ENCODE assay signal across 8 mouse cellular contexts in the genomic region with DNA sequence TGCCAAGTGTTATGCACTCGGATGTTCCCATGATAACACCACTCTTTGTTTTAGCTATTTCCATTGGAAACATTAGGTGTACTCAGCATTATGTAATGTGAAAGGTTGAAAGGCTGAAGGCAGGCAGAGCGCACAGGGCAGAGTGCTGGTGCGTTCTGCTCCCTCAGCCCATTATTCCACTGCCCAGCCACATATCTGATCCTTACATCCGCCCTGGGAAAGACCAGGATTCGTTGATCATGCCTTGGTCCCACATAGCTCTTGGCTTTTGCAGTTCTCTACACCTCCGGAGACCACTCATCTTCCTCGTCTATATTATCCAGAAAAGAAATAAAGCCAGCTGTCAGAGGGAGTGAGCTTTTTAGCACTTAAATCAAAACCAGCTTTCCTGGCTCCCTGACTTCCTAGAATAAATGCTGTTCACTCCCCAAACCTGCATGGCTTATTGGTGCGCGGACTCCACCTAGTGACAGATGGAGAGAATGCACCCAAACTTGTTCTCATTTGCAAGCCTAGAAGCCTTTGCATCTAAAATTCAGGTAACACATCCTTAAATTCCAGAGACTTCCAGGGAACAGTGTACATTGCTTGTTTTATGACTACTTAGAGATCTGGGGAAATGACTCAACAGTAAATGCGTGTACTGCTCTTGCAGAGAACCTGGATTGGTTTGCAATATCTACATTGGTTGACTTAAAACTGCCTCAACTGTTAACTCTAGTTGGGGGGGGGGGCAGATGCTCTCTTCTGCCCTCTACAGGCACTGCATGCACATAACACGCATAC. TPM values are rescaled to one million over a fixed set of nuclear protein-coding genes. Genes with fewer than 3 reads are reported as not detected.
DNase-seq lines count a peak whose midpoint lies in the region; ATAC-seq and TF ChIP-seq lines count a peak whose summit lies in the region.

No protein-coding gene starts in this region.

- ATAC-seq in lung, embryonic 16.5 days (ENCODE audit: low read depth) = peak; percentile 34; the same call in 1 of the 2 replicates
- no peak for ATAC-seq in monocyte, adult 5-6 weeks (replicated peaks; ENCODE audit: insufficient number of reproducible peaks, low FRiP score, low TSS enrichment, poor library complexity, severe bottlenecking)

- DNase-seq in CH12.LX (ENCODE audit: extremely low read depth) = peak; percentile 49
- peak; percentile 82 for DNase-seq in adrenal gland, postnatal 10 days
- peak; percentile 76 for DNase-seq in embryonic facial prominence, embryonic 10.5 days (ENCODE audit: low spot score)
- DNase-seq in heart, postnatal 10 days = peak; percentile 65 to 80
- peak; percentile 89 to 91 for DNase-seq in layer of hippocampus, adult 2 months (ENCODE audit: low spot score in 2 of 2)
- peak; percentile 79 for DNase-seq in retina, postnatal 1 day

- no peaks in the 10 kb centered on the region for H3K36me3 ChIP-seq in CH12.LX (replicated peaks in 1 of 2; ENCODE audit: control insufficient read depth in 1 of 2, insufficient read depth in 1 of 2, low read length in 1 of 2)
- H3K36me3 ChIP-seq in embryonic facial prominence, embryonic 10.5 days (replicated peaks) = no peaks in the 10 kb centered on the region
- no peaks in the 10 kb centered on the region for H3K36me3 ChIP-seq in lung, embryonic 16.5 days (ENCODE audit: control insufficient read depth, insufficient read depth, low read length)

- H3K9ac ChIP-seq in CH12.LX (ENCODE audit: insufficient read depth, low read depth) = no peak overlapping the region
- H3K9ac ChIP-seq in lung, embryonic 16.5 days (ENCODE audit: low read length) = no peak overlapping the region

- peak; percentile 57 to 83 for TF ChIP-seq CTCF in CH12.LX (conservative IDR thresholded peaks at IDR 0.05 in 1 of 2, IDR thresholded peaks at IDR 0.05 in 1 of 2; ENCODE audit: low read depth in 2 of 2, low read length in 2 of 2)
- TF ChIP-seq CTCF in layer of hippocampus, adult 2 months (conservative IDR thresholded peaks at IDR 0.05) = peak; percentile 89

- no peak for TF ChIP-seq POLR2A in CH12.LX (IDR thresholded peaks at IDR 0.05; ENCODE audit: low read depth, low read length)

- no peak overlapping the region for H3K4me3 ChIP-seq in CH12.LX (replicated peaks in 1 of 3; ENCODE audit: low read depth in 2 of 3, low read length in 2 of 3, poor library complexity in 1 of 3)
- no peak overlapping the region for H3K4me3 ChIP-seq in embryonic facial prominence, embryonic 10.5 days
- no peak overlapping the region; the same call in 1 of the 2 replicates for H3K4me3 ChIP-seq in layer of hippocampus, adult 2 months
- H3K4me3 ChIP-seq in lung, embryonic 16.5 days (ENCODE audit: low read length) = no peak overlapping the region

- H3K4me2 ChIP-seq in CH12.LX (ENCODE audit: insufficient read depth, low read depth, poor library complexity, severe bottlenecking) = no peak overlapping the region
- no peak overlapping the region for H3K4me2 ChIP-seq in lung, embryonic 16.5 days (ENCODE audit: low read depth, low read length)

- intact Hi-C loops in heart, postnatal 10 days (cut with DNase I) = loop anchor here (1.0 to 10.0 kb wide), 3 partner anchors 446 to 909 kb away; no protein-coding TSS in a partner anchor

- TF ChIP-seq EP300 in CH12.LX (IDR thresholded peaks at IDR 0.05; ENCODE audit: low read length) = no peak

- TF ChIP-seq RAD21 in CH12.LX (IDR thresholded peaks at IDR 0.05; ENCODE audit: low read depth, low read length) = peak; percentile 89

- 43% methylated on average over 11 of the region's 11 CpGs for WGBS in embryonic facial prominence, embryonic 10.5 days
- WGBS in lung, embryonic 16.5 days = 29% methylated on average over 11 of the region's 11 CpGs

- no peaks in the 10 kb centered on the region for H3K79me2 ChIP-seq in CH12.LX (replicated peaks; ENCODE audit: control insufficient read depth, extremely low read depth, insufficient read depth, poor library complexity, severe bottlenecking)

- H3K27me3 ChIP-seq in CH12.LX (replicated peaks) = peaks cover 37% of the 10 kb centered on the region
- no peaks in the 10 kb centered on the region for H3K27me3 ChIP-seq in embryonic facial prominence, embryonic 10.5 days (replicated peaks; ENCODE audit: low read depth, poor library complexity, severe bottlenecking)
- no peaks in the 10 kb centered on the region for H3K27me3 ChIP-seq in lung, embryonic 16.5 days (ENCODE audit: control insufficient read depth, insufficient read depth, low read depth, low read length)

- peaks cover 0 to 3% of the 10 kb centered on the region in 2 experiments; a peak in 2 of 4 replicates for H3K4me1 ChIP-seq in CH12.LX (ENCODE audit: control insufficient read depth in 1 of 2, insufficient read depth in 2 of 2)
- no peaks in the 10 kb centered on the region for H3K4me1 ChIP-seq in embryonic facial prominence, embryonic 10.5 days
- no peaks in the 10 kb centered on the region; the same call in 1 of the 2 replicates for H3K4me1 ChIP-seq in lung, embryonic 16.5 days (replicated peaks; ENCODE audit: control insufficient read depth, insufficient read depth, low read length)

- dilution Hi-C loops in CH12.LX (cut with MboI; ENCODE audit: extremely low pct_ligation_motif_present, extremely low pct_unique_long_range_greater_than_20kb, low sequenced_read_pairs) = no loop called here

- in situ Hi-C loops in CH12.LX (cut with MboI; ENCODE audit: low pct_ligation_motif_present, low pct_unique_long_range_greater_than_20kb, low sequenced_read_pairs) = loop anchor here (25.0 kb wide), 1 partner anchor 916 kb away; no protein-coding TSS in a partner anchor

- H3K9me3 ChIP-seq in CH12.LX (replicated peaks; ENCODE audit: low read length) = no peaks in the 10 kb centered on the region
- no peaks in the 10 kb centered on the region for H3K9me3 ChIP-seq in embryonic facial prominence, embryonic 10.5 days
- H3K9me3 ChIP-seq in lung, embryonic 16.5 days (ENCODE audit: control insufficient read depth, low read length) = no peaks in the 10 kb centered on the region

- no peak overlapping the region for H3K27ac ChIP-seq in CH12.LX (ENCODE audit: insufficient read depth, low read depth)
- H3K27ac ChIP-seq in embryonic facial prominence, embryonic 10.5 days (replicated peaks) = no peak overlapping the region
- peak overlapping the region; percentile 84 for H3K27ac ChIP-seq in layer of hippocampus, adult 2 months
- no peak overlapping the region for H3K27ac ChIP-seq in lung, embryonic 16.5 days (ENCODE audit: low read length)

TF ChIP-seq in CH12.LX, 34 proteins besides CTCF, POLR2A, EP300 and RAD21:
- TF ChIP-seq SMC3 (IDR thresholded peaks at IDR 0.05; ENCODE audit: low read depth, low read length) (peak; percentile 62), USF2 (conservative IDR thresholded peaks at IDR 0.05; ENCODE audit: low read depth, low read length) (no peak)

RNA-seq across cellular contexts. Expression of a gene that starts 26.3 kb away (rescaled TPM):
- total RNA-seq in CH12.LX (2012; rRNA removed) (0.21 TPM in 1 of 2 replicates, not detected in the other), CH12.LX (2014; rRNA removed) (0.34 TPM in 1 of 2 replicates, not detected in the other)
- polyA plus RNA-seq in CH12.LX (2012; ENCODE audit: insufficient read length, low read depth) = 0.38 TPM in 1 of 2 replicates, not detected in the other
- total RNA-seq in adrenal gland, postnatal 10 days (2021) = not detected
- not detected in 2 replicates for polyA plus RNA-seq in embryonic facial prominence, embryonic 10.5 days (2016; fragmentation: Nextera tagmentation; extraction: Ambion mirVana)
- total RNA-seq in heart, postnatal 10 days (2021) = not detected
- not detected for total RNA-seq in layer of hippocampus, adult 2 months (2021)
- polyA plus RNA-seq in lung, embryonic 16.5 days (2015; fragmentation: Nextera tagmentation; extraction: Ambion mirVana) = not detected in 2 replicates
- not detected in 3 replicates for total RNA-seq in monocyte, adult 5-6 weeks (2017)
